Mouse (Mus musculus) spleen, adult 2 months (tissue): ENCODE measurements around the gene Lhpp.

Source experiments
- CTCF ChIP-seq: fragments of 200-500 bp; IDR thresholded peaks from 2 replicates; pipeline ENCODE4 v1.5.1; 2011; ENCODE audit warnings: mild to moderate bottlenecking, inconsistent platforms; ENCODE audit not compliant: insufficient read depth, insufficient read length, insufficient replicate concordance; ENCODE audit errors: extremely low read depth
- POLR2A ChIP-seq: fragments of 200-500 bp; IDR thresholded peaks from 2 replicates; pipeline ENCODE4 v1.6.1; 2011; ENCODE audit warnings: low read depth, low read length, inconsistent platforms

DNA sequence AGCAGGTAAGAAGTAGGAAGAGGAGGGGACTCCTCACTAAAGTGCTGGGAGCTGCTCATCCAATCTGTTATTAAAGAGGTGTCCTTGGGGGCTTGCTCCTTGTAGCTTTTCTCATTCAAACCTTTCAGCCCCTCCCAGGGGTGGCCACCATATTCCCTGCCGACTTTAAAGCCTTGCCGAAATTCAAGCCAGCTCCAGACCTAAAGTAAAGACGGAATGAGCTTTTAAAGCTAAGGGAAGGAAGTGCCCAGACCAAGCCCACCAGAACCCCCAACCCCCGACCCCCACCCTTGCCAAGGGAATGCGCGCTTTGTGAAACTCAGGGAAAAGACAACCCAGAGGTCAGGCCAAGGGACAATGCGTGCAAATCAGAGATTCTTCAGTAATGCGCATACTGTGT, 9.5 kb upstream of the Lhpp start:
- TF ChIP-seq POLR2A (no peak), CTCF (no peak)
